Mouse (Mus musculus) forebrain, embryonic 11.5 days (tissue): ENCODE data around the gene Otos. TPM values are rescaled to one million over a fixed set of nuclear protein-coding genes. Genes with fewer than 3 reads are reported as not detected.

Experiments used
- ATAC-seq: fragments of 200-750 bp; cut with Nextera tagmentation; replicated peaks from 2 replicates; pipeline ENCODE4 v1.8.0; 2017; ENCODE audit warnings: moderate TSS enrichment; ENCODE audit not compliant: low FRiP score
- DNase-seq: peaks from one replicate; pipeline ENCODE4 v3.0.0-alpha.2; 2017; ENCODE audit warnings: low spot score
- H3K27ac ChIP-seq: fragments of 300-500 bp; sonication (generic); 2 replicates; pipeline ENCODE4 v1.5.1; 2014; ENCODE audit warnings: low read depth, low read length
- H3K27me3 ChIP-seq: fragments of 300-500 bp; sonication (generic); 2 replicates; pipeline ENCODE4 v1.6.1; 2014; ENCODE audit warnings: mild to moderate bottlenecking, low read length, mixed read lengths; ENCODE audit not compliant: control insufficient read depth, insufficient read depth
- H3K36me3 ChIP-seq: fragments of 300-500 bp; sonication (generic); 2 replicates; pipeline ENCODE4 v1.6.1; 2014; ENCODE audit warnings: mild to moderate bottlenecking, low read length, moderate library complexity, mixed read lengths; ENCODE audit not compliant: control insufficient read depth, insufficient read depth
- H3K4me1 ChIP-seq: fragments of 300-500 bp; sonication (generic); replicated peaks from 2 replicates; pipeline ENCODE4 v1.6.1; 2014; ENCODE audit warnings: low read length, mixed read lengths; ENCODE audit not compliant: control insufficient read depth, insufficient read depth
- H3K4me2 ChIP-seq: fragments of 300-500 bp; sonication (generic); 2 replicates; pipeline ENCODE4 v1.6.1; 2014; ENCODE audit warnings: low read depth, mild to moderate bottlenecking, low read length, moderate library complexity, mixed read lengths; ENCODE audit not compliant: severe bottlenecking
- H3K4me3 ChIP-seq: fragments of 300-500 bp; sonication (generic); 2 replicates; pipeline ENCODE4 v1.5.1; 2014; ENCODE audit warnings: low read depth, low read length
- H3K9ac ChIP-seq: fragments of 300-500 bp; sonication (generic); 2 replicates; pipeline ENCODE4 v1.6.1; 2014; ENCODE audit warnings: low read length
- H3K9me3 ChIP-seq: fragments of 300-500 bp; sonication (generic); 2 replicates; pipeline ENCODE4 v1.6.1; 2016; ENCODE audit warnings: low read length, mixed read lengths; ENCODE audit not compliant: control insufficient read depth
- WGBS: fragments of 180-500 bp; shearing (Covaris S2); extraction: QIAGEN DNeasy Blood & Tissue Kit; methylation state at CpG from one replicate; pipeline ENCODE4 v1.1.7; 2014; 5-methylcytosine and 5-hydroxymethylcytosine counted together
- polyA plus RNA-seq: library from polyadenylated mRNA; unstranded; fragments of >200 nt; fragmentation: Nextera tagmentation; extraction: Ambion mirVana; gene quantifications from 2 replicates; pipeline ENCODE4 v1.2.1, GENCODE M21; 2014

Gene Otos
- polyA plus RNA-seq, 1 experiment from 2014 or later: not detected

- no peaks in the 10 kb centered on the region for H3K36me3 ChIP-seq
- no peak overlapping the region for H3K27ac ChIP-seq
- WGBS: 91% methylated on average over 3 of the region's 3 CpGs
- H3K4me1 ChIP-seq: peaks cover 4% of the 10 kb centered on the region; the same call in 1 of the 2 replicates
- no peak overlapping the region for H3K9ac ChIP-seq
- no peak overlapping the region for H3K4me3 ChIP-seq
- H3K27me3 ChIP-seq: no peaks in the 10 kb centered on the region
- H3K4me2 ChIP-seq: no peak overlapping the region
- DNase-seq (no peak), ATAC-seq (no peak)
- H3K9me3 ChIP-seq: no peaks in the 10 kb centered on the region
These were observed 28.0 kb upstream of the Otos start for GRCm38 (mm10) chr1:92676676-92676975.

- 83% methylated on average over 10 of the region's 10 CpGs for WGBS
- Histone ChIP-seq H3K27me3 (no peaks in the 10 kb centered on the region), H3K27ac (no peak overlapping the region), H3K9ac (no peak overlapping the region), H3K4me2 (no peak overlapping the region), H3K9me3 (no peaks in the 10 kb centered on the region), H3K36me3 (no peaks in the 10 kb centered on the region), H3K4me3 (no peak overlapping the region), H3K4me1 (peaks cover 4% of the 10 kb centered on the region; the same call in 1 of the 2 replicates)
- DNase-seq (no peak), ATAC-seq (no peak)
These were observed 27.5 kb upstream of the Otos start for GRCm38 (mm10) chr1:92675932-92676675.

- Histone ChIP-seq H3K4me1 (no peaks in the 10 kb centered on the region), H3K27ac (no peak overlapping the region), H3K4me3 (no peak overlapping the region), H3K36me3 (no peaks in the 10 kb centered on the region), H3K27me3 (no peaks in the 10 kb centered on the region), H3K9me3 (no peaks in the 10 kb centered on the region), H3K4me2 (no peak overlapping the region), H3K9ac (no peak overlapping the region)
- 86% methylated on average over 5 of the region's 5 CpGs for WGBS
- no peak for DNase-seq
- no peak for ATAC-seq
These were observed 24.7 kb upstream of the Otos start for GRCm38 (mm10) chr1:92673258-92673782.

GRCm38 (mm10) chr1:92671326-92671725 is 22.7 kb upstream of the Otos start:
- 85% methylated on average over 4 of the region's 4 CpGs for WGBS
- Histone ChIP-seq H3K36me3 (no peaks in the 10 kb centered on the region), H3K27ac (no peak overlapping the region), H3K9me3 (no peaks in the 10 kb centered on the region), H3K4me2 (no peak overlapping the region), H3K4me3 (no peak overlapping the region), H3K4me1 (no peaks in the 10 kb centered on the region), H3K9ac (no peak overlapping the region), H3K27me3 (no peaks in the 10 kb centered on the region)
- no peak for ATAC-seq
- DNase-seq: no peak

GRCm38 (mm10) chr1:92669430-92669829 is 20.8 kb upstream of the Otos start:
- Histone ChIP-seq H3K9me3 (no peaks in the 10 kb centered on the region), H3K36me3 (no peaks in the 10 kb centered on the region), H3K9ac (no peak overlapping the region), H3K4me2 (no peak overlapping the region), H3K4me1 (no peaks in the 10 kb centered on the region), H3K27ac (no peak overlapping the region), H3K27me3 (no peaks in the 10 kb centered on the region), H3K4me3 (no peak overlapping the region)
- ATAC-seq (no peak), DNase-seq (no peak)
- WGBS: 91% methylated on average over 3 of the region's 3 CpGs

- no peak overlapping the region for H3K27ac ChIP-seq
- no peak for ATAC-seq
- H3K4me3 ChIP-seq: no peak overlapping the region
- no peaks in the 10 kb centered on the region for H3K36me3 ChIP-seq
- H3K9ac ChIP-seq: no peak overlapping the region
- H3K4me2 ChIP-seq: no peak overlapping the region
- H3K9me3 ChIP-seq: no peaks in the 10 kb centered on the region
- no peaks in the 10 kb centered on the region for H3K4me1 ChIP-seq
- H3K27me3 ChIP-seq: no peaks in the 10 kb centered on the region
- no peak for DNase-seq
- WGBS: 88% methylated on average over 6 of the region's 6 CpGs
These were observed 18.5 kb upstream of the Otos start for GRCm38 (mm10) chr1:92667106-92667505.

GRCm38 (mm10) chr1:92659392-92659791 is 10.8 kb upstream of the Otos start:
- H3K27ac ChIP-seq: no peak overlapping the region
- no peak overlapping the region for H3K4me2 ChIP-seq
- ATAC-seq (no peak), DNase-seq (no peak)
- no peaks in the 10 kb centered on the region for H3K4me1 ChIP-seq
- WGBS: 71% methylated on average over 5 of the region's 5 CpGs
- no peaks in the 10 kb centered on the region for H3K27me3 ChIP-seq
- H3K9me3 ChIP-seq: no peaks in the 10 kb centered on the region
- no peaks in the 10 kb centered on the region for H3K36me3 ChIP-seq
- no peak overlapping the region for H3K4me3 ChIP-seq
- H3K9ac ChIP-seq: no peak overlapping the region

- no peaks in the 10 kb centered on the region for H3K4me1 ChIP-seq
- H3K9ac ChIP-seq: no peak overlapping the region
- no peak for ATAC-seq
- H3K27ac ChIP-seq: no peak overlapping the region
- H3K4me2 ChIP-seq: no peak overlapping the region
- H3K27me3 ChIP-seq: no peaks in the 10 kb centered on the region
- H3K9me3 ChIP-seq: no peaks in the 10 kb centered on the region
- H3K36me3 ChIP-seq: no peaks in the 10 kb centered on the region
- no peak overlapping the region for H3K4me3 ChIP-seq
- no peak for DNase-seq
- 84% methylated on average over 11 of the region's 11 CpGs for WGBS
These were observed 8.6 kb upstream of the Otos start for GRCm38 (mm10) chr1:92657025-92657820.
